Mouse (Mus musculus): Measurements from ENCODE around the gene A630095N17Rik.

A630095N17Rik gene

GRCm38 (mm10) chr1:75214442-75214841 lies 17.5 kb downstream of the A630095N17Rik start:
- peak; percentile 58 for DNase-seq (ENCODE audit: low read depth, low spot score)

GRCm38 (mm10) chr1:75213096-75213495 lies 18.8 kb downstream of the A630095N17Rik start:
- no peak for DNase-seq (ENCODE audit: low read depth, low spot score)

- DNase-seq (ENCODE audit: low read depth, low spot score) = no peak
Measured at GRCm38 (mm10) chr1:75212542-75212941, 19.4 kb downstream of the A630095N17Rik start.

GRCm38 (mm10) chr1:75211141-75211708 lies 20.7 kb downstream of the A630095N17Rik start:
- no peak for DNase-seq (ENCODE audit: low read depth, low spot score)

- peak; percentile 97 for DNase-seq (ENCODE audit: low read depth, low spot score)
Measured at GRCm38 (mm10) chr1:75210136-75211087, 21.5 kb downstream of the A630095N17Rik start, which contains the start of the genes Glb1l and Stk16. Glb1l (minus strand) TSS chr1:75210813. Stk16 (plus strand) TSS chr1:75210838.

GRCm38 (mm10) chr1:75208967-75209678 lies 22.8 kb downstream of the A630095N17Rik start:
- DNase-seq (ENCODE audit: low read depth, low spot score) = peak; percentile 65

GRCm38 (mm10) chr1:75201236-75201635 lies 30.7 kb downstream of the A630095N17Rik start:
- DNase-seq (ENCODE audit: low read depth, low spot score) = no peak

GRCm38 (mm10) chr1:75192452-75192851 lies 39.5 kb downstream of the A630095N17Rik start:
- no peak for DNase-seq (ENCODE audit: low read depth, low spot score)

- DNase-seq (ENCODE audit: low read depth, low spot score) = peak; percentile 100
Measured at GRCm38 (mm10) chr1:75191622-75192402, 40.1 kb downstream of the A630095N17Rik start, which contains the start of the genes Ankzf1 and Atg9a. Ankzf1 (plus strand) TSS chr1:75192151. Atg9a (minus strand) TSS chr1:75192196.

- DNase-seq (ENCODE audit: low read depth, low spot score) = no peak
Measured at GRCm38 (mm10) chr1:75191258-75191621, 40.7 kb downstream of the A630095N17Rik start.

GRCm38 (mm10) chr1:75190577-75190976 lies 41.3 kb downstream of the A630095N17Rik start:
- no peak for DNase-seq (ENCODE audit: low read depth, low spot score)

- no peak for DNase-seq (ENCODE audit: low read depth, low spot score)
Measured at GRCm38 (mm10) chr1:75187914-75188483, 43.9 kb downstream of the A630095N17Rik start.

GRCm38 (mm10) chr1:75187126-75187525 lies 44.8 kb downstream of the A630095N17Rik start:
- no peak for DNase-seq (ENCODE audit: low read depth, low spot score)

GRCm38 (mm10) chr1:75185495-75185894 lies 46.4 kb downstream of the A630095N17Rik start:
- no peak for DNase-seq (ENCODE audit: low read depth, low spot score)

GRCm38 (mm10) chr1:75182160-75182559 lies 49.7 kb downstream of the A630095N17Rik start:
- DNase-seq (ENCODE audit: low read depth, low spot score) = peak; percentile 47

- DNase-seq (ENCODE audit: low read depth, low spot score) = no peak
Measured at GRCm38 (mm10) chr1:75181377-75181870, 50.5 kb downstream of the A630095N17Rik start.

GRCm38 (mm10) chr1:75180741-75181140 lies 51.2 kb downstream of the A630095N17Rik start:
- DNase-seq (ENCODE audit: low read depth, low spot score) = no peak

GRCm38 (mm10) chr1:75180105-75180590 lies 51.8 kb downstream of the A630095N17Rik start, which contains the start of gene Abcb6:
Abcb6 (minus strand) TSS chr1:75180392.
- DNase-seq (ENCODE audit: low read depth, low spot score) = peak; percentile 97

GRCm38 (mm10) chr1:75179334-75180104 lies 52.4 kb downstream of the A630095N17Rik start:
- DNase-seq (ENCODE audit: low read depth, low spot score) = no peak
